Mouse (Mus musculus) gastrocnemius, postnatal 25 days (tissue): ENCODE data around the gene Tsen2. TPM values are rescaled to one million over a fixed set of nuclear protein-coding genes. Genes with fewer than 3 reads are reported as not detected.

Experiments
- DNase-seq: peaks from one replicate; pipeline ENCODE4 v3.0.0; 2022
- total RNA-seq, 2 experiments: library from RNA; stranded (reverse); gene quantifications; 1 replicate in 1 of 2; 2 replicates in 1 of 2; pipeline ENCODE4 v1.2.3; 2021

The Tsen2 gene
- total RNA-seq, 2 experiments from 2014 or later = 5.8 to 6.1 TPM

DNA sequence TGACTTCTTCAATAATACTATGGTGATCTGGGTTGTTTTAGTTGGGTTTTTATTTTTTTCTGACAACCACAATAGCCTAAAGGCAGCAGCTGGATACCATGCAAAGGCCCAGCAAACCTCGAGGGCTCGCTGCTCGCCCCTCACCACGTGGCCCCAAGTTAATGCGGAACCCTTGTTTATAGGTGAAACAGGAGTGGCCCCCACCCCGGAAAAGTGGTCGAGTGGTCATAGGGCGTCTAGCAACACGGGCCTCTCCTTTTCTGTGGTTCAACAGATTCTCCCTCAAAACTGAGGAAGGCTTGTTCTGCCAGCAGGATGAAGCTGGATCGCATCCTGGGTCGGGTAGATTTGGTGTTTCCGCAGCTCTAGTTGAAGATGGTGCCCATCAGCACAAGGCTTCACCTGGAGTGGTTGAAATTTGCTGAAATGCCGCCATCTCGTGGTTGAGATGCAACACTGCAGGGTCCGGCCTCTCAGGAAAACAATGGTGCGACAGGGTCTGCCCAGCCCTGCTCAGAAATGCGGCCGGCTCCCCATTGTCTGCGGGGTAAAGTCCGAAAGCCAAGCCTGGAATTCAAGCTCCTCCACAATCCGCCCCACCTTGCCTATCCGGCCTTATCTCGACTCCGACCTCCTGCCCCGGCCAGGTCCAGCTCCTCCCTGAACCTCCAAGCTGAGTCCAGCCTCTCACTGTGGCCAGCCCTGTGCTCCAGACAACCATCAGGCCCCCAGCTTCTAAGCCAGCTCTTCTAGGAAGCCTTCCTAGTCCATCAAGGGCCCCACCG, 5.6 kb upstream of the Tsen2 start:
- DNase-seq = peak; percentile 62

- no peak for DNase-seq
These were observed 2.7 kb upstream of the Tsen2 start for GRCm38 (mm10) chr6:115541676-115542275.

- no peak for DNase-seq
These were observed 2.1 kb upstream of the Tsen2 start for GRCm38 (mm10) chr6:115542341-115542740.

GRCm38 (mm10) chr6:115546276-115546675, 1.8 kb downstream of the Tsen2 start:
- DNase-seq = peak; percentile 24

GRCm38 (mm10) chr6:115555485-115555884, 11.0 kb downstream of the Tsen2 start:
- no peak for DNase-seq

- no peak for DNase-seq
These were observed 13.7 kb downstream of the Tsen2 start for GRCm38 (mm10) chr6:115558176-115558575.

DNA sequence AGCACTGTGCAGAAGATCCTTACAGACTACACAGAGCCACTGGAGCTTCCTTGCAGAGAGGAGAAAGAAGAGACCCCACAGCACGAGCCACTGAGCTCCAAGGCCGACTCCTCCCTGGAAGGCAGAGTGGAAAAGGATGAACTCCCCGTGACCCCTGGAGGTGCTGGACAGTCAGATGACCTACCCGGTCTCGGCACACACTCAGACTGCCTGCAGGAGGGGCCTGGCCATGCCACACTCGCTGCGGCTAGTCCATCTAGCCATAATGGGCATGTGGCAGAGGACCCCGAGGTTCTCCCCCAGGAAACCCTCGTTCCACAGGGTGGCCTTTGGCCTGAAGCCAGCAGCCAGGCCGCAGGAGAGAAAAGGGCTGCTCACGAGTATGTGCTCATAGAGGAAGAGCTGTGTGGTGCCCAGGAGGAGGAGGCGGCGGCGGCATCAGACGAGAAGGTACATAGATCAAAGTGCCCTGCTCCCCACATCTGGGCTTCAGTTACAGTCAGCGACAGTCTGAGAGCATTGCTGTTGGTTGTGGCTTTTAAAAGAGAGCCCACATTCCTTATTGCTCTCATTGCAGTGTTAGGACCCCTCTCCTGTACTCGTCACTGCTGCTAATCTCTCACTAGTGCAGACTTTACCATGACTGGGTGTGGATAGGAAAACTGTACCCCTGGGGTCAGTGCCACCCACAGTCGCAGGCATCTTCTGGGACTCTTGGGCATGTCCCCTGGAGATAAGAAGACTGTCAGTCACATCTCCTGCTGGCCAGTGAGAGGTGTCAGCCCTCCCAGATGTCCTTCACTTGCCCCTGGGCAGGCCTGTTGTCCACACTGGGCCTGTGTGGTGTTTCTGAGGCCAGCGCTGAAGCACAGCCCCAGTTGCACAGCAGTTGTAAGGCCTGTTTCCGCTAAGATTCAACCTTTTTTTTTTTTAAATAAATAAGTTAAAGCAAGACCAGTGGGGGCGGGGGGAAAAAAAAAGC, 15.5 kb downstream of the Tsen2 start:
- DNase-seq = no peak

GRCm38 (mm10) chr6:115565479-115566045, 21.1 kb downstream of the Tsen2 start:
- DNase-seq = peak; percentile 23

GRCm38 (mm10) chr6:115574171-115574570, 29.7 kb downstream of the Tsen2 start:
- no peak for DNase-seq

- no peak for DNase-seq
These were observed 32.9 kb downstream of the Tsen2 start for GRCm38 (mm10) chr6:115577407-115577806.

DNA sequence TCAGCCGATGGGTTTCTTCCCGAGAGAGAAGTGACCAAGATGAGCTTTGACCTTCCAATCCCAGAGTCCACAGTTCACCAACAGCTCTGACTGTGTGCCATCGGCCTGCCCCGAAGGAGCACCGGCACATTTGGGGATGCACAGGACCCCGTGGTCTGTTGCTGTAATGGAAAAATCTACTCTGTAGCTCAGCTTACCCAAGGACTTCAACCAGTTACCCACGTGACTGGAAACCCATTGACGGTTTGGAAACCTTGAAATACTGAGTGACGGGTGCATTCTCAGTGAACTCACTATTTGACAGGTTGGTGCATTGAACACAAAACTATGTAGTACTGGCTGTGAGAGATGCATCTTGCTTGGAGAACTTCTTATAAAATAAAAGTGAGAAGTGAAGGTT, 33.5 kb downstream of the Tsen2 start:
- no peak for DNase-seq

- DNase-seq = no peak
These were observed 36.3 kb downstream of the Tsen2 start for GRCm38 (mm10) chr6:115580810-115581209.

GRCm38 (mm10) chr6:115582328-115583115, 38.1 kb downstream of the Tsen2 start:
- no peak for DNase-seq

DNA sequence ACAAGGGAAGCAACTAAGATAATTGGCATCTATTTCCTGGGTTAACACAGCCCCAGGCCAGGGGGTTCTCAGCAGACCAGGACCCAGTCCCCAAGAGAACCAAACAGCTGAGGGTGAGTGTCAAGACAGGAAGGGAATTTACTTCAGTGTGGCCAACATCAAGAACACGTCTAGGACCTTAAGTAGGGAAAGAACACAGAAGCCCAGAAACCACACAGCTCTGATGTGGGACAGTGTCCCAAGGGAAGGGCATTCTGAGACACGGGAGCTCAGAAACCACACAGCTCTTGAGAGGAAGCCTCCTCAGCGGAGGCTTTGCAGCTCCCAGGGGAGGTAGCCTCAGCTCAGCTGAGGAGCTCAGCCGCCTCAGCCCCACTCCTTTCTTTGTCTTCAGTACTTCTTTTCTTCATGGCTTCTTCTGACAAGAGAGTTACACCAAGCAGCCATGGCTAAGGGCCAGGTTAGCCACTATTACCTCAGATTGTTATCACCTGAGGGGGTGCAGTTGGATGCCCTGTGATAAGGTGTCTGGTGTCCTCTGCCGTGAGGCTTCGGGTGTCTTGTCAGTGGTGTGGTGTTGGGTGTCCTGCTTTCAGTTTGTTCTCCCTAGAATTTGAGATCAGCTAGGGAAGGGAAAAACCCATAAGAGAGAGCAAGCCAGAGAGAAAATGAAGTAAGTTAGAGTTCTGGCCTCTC, 39.1 kb downstream of the Tsen2 start:
- DNase-seq = no peak

- no peak for DNase-seq
These were observed 39.7 kb downstream of the Tsen2 start for GRCm38 (mm10) chr6:115584176-115584575.

DNA sequence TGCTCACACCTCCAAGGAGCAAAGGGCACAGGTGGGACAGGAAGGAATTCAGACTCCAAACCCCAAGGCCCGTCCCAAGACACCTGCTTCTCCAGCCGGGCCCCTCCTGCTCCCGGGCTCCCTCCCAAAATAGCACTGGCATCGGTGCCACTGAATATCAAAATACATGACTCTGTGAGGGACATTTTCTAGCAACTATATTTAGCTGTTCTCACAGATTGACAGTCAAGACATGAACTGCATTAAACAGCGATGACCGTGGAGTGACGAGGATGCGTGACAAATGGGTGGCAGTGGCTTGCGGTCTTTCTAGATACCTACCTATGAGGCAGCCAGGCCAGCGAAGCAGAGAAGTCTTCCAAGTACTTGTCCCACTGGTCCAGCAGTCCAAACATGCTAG, 41.9 kb downstream of the Tsen2 start:
- peak; percentile 72 for DNase-seq

DNA sequence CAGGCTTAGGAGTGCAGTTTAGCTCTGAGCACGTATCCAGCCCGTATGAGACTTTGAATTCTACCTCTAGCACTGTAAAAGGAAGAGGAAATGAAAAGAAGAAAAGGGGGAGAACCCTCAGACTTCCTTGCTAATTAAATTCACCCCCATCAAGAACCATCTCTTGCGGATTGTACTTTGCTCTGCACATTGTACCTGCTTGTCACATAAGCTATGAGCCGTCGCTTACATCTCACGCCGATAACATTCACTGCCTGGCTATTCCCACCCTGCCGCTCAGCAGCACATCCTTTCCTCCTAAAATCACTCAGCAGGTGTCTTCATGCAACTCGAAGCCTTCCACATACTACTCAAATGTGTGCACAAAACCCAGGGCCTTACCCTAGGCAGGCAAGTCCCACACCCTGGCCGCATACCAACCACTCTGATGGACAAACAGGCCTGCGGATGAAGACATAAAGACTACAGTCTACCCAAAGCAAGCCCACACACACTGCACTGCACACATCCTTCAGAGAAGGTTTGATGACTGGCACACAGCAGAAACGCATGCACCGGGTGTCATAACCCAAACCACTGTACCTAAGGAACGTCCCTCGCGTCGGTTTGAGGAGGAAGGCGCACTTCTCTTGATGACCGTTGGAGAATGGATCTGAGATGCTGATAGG, 47.4 kb downstream of the Tsen2 start:
- DNase-seq = no peak

DNA sequence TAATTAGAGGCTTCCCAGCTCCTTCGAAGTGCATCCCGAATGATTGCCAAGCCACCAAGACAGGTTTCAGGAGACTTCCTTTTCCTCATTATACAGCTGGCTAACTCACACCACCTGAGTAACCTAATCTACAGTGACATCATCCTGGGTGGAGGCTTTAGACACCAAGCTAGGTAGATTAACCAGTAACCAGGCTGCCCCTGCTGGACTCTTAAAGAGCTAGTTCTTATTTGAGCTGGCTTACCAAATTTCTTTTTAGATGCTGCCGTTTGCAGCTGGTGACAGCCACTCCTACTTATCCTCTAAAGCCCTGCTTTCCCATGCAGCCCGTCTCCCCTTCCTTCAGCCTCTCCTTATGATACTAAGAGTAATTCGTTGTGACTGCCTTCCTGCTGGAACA, 48.0 kb downstream of the Tsen2 start, which contains the start of gene Mkrn2os:
Gene Mkrn2os, minus strand, starts transcription at position 119 of the 400 bp plus-strand sequence.
- DNase-seq = no peak

GRCm38 (mm10) chr6:115593252-115593651, 48.8 kb downstream of the Tsen2 start:
- no peak for DNase-seq

DNA sequence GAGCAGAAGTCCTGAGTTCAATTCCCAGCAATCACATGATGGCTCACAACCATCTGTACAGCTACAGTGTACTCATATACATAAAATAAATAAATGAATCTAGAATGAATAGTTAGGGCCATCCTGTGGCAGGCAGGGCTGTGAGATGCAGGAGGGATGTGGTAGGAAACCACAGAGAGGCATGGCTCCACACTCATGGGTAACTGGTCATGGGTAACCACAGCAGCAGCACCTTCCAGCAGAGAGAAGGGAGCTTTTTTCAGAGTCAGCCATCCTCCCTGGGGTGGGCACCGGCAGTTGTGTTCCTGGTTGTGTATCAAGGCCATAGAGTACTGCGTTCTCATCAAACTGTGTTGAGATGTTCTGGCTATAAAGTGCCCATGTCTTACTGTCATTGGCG, 50.0 kb downstream of the Tsen2 start:
- DNase-seq = no peak
